In genomic region chr8:104961537-104961961, GRCm38 (mm10) we compare ENCODE assay signal across 9 mouse cellular contexts. TPM values are rescaled to one million over a fixed set of nuclear protein-coding genes. Genes with fewer than 3 reads are reported as not detected.
DNase-seq lines count a peak whose midpoint lies in the region; ATAC-seq and TF ChIP-seq lines count a peak whose summit lies in the region.
"Had no signal": no experiment of that assay in that cellular context is flagged by ENCODE, and none has a peak within 500 bp of the region (broad histone marks: within the 10 kb centered on the region; RNA-seq: fewer than 3 reads in every experiment).

TSS of gene Ces2g (plus strand) at chr8:104961718.

- TF ChIP-seq CTCF in spleen, adult 2 months (IDR thresholded peaks at IDR 0.05; ENCODE audit: extremely low read depth, insufficient read depth, insufficient read length, insufficient replicate concordance): no peak
- TF ChIP-seq CTCF in left cerebral cortex, adult 2 months (IDR thresholded peaks at IDR 0.05): no peak

- ATAC-seq in liver, embryonic 12.5 days: peak; percentile 6; the same call in 1 of the 2 replicates
- ATAC-seq in activated CD4-positive, CD25-positive, alpha-beta regulatory T cell, adult 4 months: no peak

- peaks cover 28% of the 10 kb centered on the region for H3K4me1 ChIP-seq in liver, embryonic 12.5 days
- no peaks in the 10 kb centered on the region for H3K4me1 ChIP-seq in spleen, adult 2 months (ENCODE audit: control insufficient read depth, insufficient read depth, insufficient read length)

- H3K9ac ChIP-seq in liver, embryonic 12.5 days: peak within 1 kb of the TSS; percentile 64

- peak within 1 kb of the TSS; percentile 57 for H3K4me3 ChIP-seq in liver, embryonic 12.5 days
- H3K4me3 ChIP-seq in spleen, adult 2 months (ENCODE audit: extremely low read depth, insufficient read depth, insufficient read length): no peak within 1 kb of the TSS
- H3K4me3 ChIP-seq in left cerebral cortex, adult 2 months: no peak within 1 kb of the TSS

- no peaks in the 10 kb centered on the region for H3K27me3 ChIP-seq in liver, embryonic 12.5 days (replicated peaks)
- H3K27me3 ChIP-seq in spleen, adult 2 months (ENCODE audit: control insufficient read depth, insufficient read depth, low read length): no peaks in the 10 kb centered on the region; the same call in 1 of the 2 replicates

- peak within 1 kb of the TSS; percentile 82 for H3K27ac ChIP-seq in liver, embryonic 12.5 days
- peak within 1 kb of the TSS; percentile 42; the same call in 1 of the 2 replicates for H3K27ac ChIP-seq in spleen, adult 2 months (ENCODE audit: insufficient read depth, low read length)
- H3K27ac ChIP-seq in left cerebral cortex, adult 2 months: no peak within 1 kb of the TSS

- peak within 1 kb of the TSS; percentile 46 for H3K4me2 ChIP-seq in liver, embryonic 12.5 days

- peaks cover 27% of the 10 kb centered on the region for H3K36me3 ChIP-seq in liver, embryonic 12.5 days
- no peaks in the 10 kb centered on the region for H3K36me3 ChIP-seq in spleen, adult 2 months (ENCODE audit: control insufficient read depth, insufficient read depth, low read length)

- DNase-seq in gastrocnemius, adult 18-20 months (ENCODE audit: low spot score): peak; percentile 16
- no peak for DNase-seq in gastrocnemius, postnatal 14 days
- DNase-seq in gonadal fat pad, adult 2 months (ENCODE audit: low read depth): peak; percentile 20
- DNase-seq in spleen, adult 2 months (ENCODE audit: low read depth in 1 of 2, low spot score in 2 of 2): no peak
- no peak for DNase-seq in thymus, postnatal 0 days (ENCODE audit: low spot score)
- DNase-seq in left cerebral cortex, adult 2 months (ENCODE audit: extremely low spot score in 1 of 2, low spot score in 2 of 2): no peak

- no peaks in the 10 kb centered on the region for H3K9me3 ChIP-seq in liver, embryonic 12.5 days (replicated peaks)

- intact Hi-C loops in gastrocnemius, postnatal 14 days (cut with DNase I; ENCODE audit: low total_unique reads): no loop called here
- intact Hi-C loops in left cerebral cortex, adult 2 months (cut with DNase I): no loop called here

- 31% methylated on average over 5 of the region's 5 CpGs for WGBS in liver, embryonic 12.5 days (ENCODE audit: insufficient replicate concordance)
- WGBS in spleen, adult 2 months: 37% methylated on average over 5 of the region's 5 CpGs

- TF ChIP-seq POLR2A in spleen, adult 2 months (IDR thresholded peaks at IDR 0.05; ENCODE audit: low read depth, low read length): no peak

RNA-seq across cellular contexts. Expression of gene Ces2g, which starts in this region (rescaled TPM):
- under 1 TPM; 0.40 to 0.50 TPM for total RNA-seq in gastrocnemius, adult 18-20 months (2021)
- total RNA-seq in gastrocnemius, postnatal 14 days (2021): under 1 TPM; 0.22 to 0.47 TPM
- 4.6 and 4.7 TPM in 2 replicates for polyA plus RNA-seq in gonadal fat pad, adult 2 months (2012; rRNA removed)
- polyA plus RNA-seq in liver, embryonic 12.5 days (2016; fragmentation: Nextera tagmentation; extraction: Ambion mirVana): 7.6 and 7.8 TPM in 2 replicates
- polyA plus RNA-seq in spleen, adult 2 months (2012; rRNA removed): 10.1 and 12.0 TPM in 2 replicates
- 0.68 and 1.0 TPM in 2 replicates for polyA plus RNA-seq in thymus, postnatal 0 days (2015; fragmentation: Nextera tagmentation; extraction: Ambion mirVana)
- total RNA-seq in left cerebral cortex, adult 2 months (2021): under 1 TPM in 1 of 2 experiments, not detected in 1; 0.34 TPM
- under 1 TPM; 0.13 to 0.37 TPM for polyA plus RNA-seq in activated CD4-positive, CD25-positive, alpha-beta regulatory T cell, adult 4 months (2017; shearing (Covaris generic))
- polyA plus RNA-seq: embryonic facial prominence, embryonic 11.5 days had no signal

Comparison
In these comparisons a context has a peak if more than half of its experiments do, and no peak if none do; other contexts are left out.
1. Peak in DNase-seq in gastrocnemius, adult 18-20 months; RNA of the gene not detected or under 1 TPM.